Mouse (Mus musculus) intestine, embryonic 16.5 days (tissue): ENCODE results near the gene Slc4a1. TPM values are rescaled to one million over a fixed set of nuclear protein-coding genes. Genes with fewer than 3 reads are reported as not detected.

ENCODE experiments used
- ATAC-seq: fragments of 200-750 bp; cut with Nextera tagmentation; 2 replicates; pipeline ENCODE4 v1.8.0; 2017; ENCODE audit warnings: moderate TSS enrichment, moderate library complexity
- H3K27ac ChIP-seq: fragments of 300-500 bp; sonication (generic); 2 replicates; pipeline ENCODE4 v1.5.1; 2014; ENCODE audit warnings: mild to moderate bottlenecking, low read length
- H3K27me3 ChIP-seq: fragments of 300-500 bp; sonication (generic); replicated peaks from 2 replicates; pipeline ENCODE4 v1.6.1; 2014; ENCODE audit warnings: low read length, control low read depth, mixed read lengths; ENCODE audit not compliant: control insufficient read depth, insufficient read depth
- H3K36me3 ChIP-seq: fragments of 300-500 bp; sonication (generic); 2 replicates; pipeline ENCODE4 v1.6.1; 2014; ENCODE audit warnings: low read length, control low read depth; ENCODE audit not compliant: control insufficient read depth, insufficient read depth
- H3K4me1 ChIP-seq: fragments of 300-500 bp; sonication (generic); 2 replicates; pipeline ENCODE4 v1.6.1; 2014; ENCODE audit warnings: low read length, control low read depth, mixed read lengths; ENCODE audit not compliant: control insufficient read depth, insufficient read depth
- H3K4me2 ChIP-seq: fragments of 300-500 bp; sonication (generic); 2 replicates; pipeline ENCODE4 v1.6.1; 2014; ENCODE audit warnings: low read depth, low read length, control low read depth
- H3K4me3 ChIP-seq: fragments of 300-500 bp; sonication (generic); 2 replicates; pipeline ENCODE4 v1.5.1; 2014; ENCODE audit warnings: mild to moderate bottlenecking, low read length
- H3K9ac ChIP-seq: fragments of 300-500 bp; sonication (generic); 2 replicates; pipeline ENCODE4 v1.6.1; 2014; ENCODE audit warnings: low read depth, low read length
- H3K9me3 ChIP-seq: fragments of 300-500 bp; sonication (generic); 2 replicates; pipeline ENCODE4 v1.6.1; 2016; ENCODE audit warnings: low read length, control low read depth; ENCODE audit not compliant: control insufficient read depth
- WGBS: fragments of 180-500 bp; shearing (Covaris S2); extraction: QIAGEN DNeasy Blood & Tissue Kit; methylation state at CpG from one replicate; pipeline ENCODE4 v1.1.7; 2014; 5-methylcytosine and 5-hydroxymethylcytosine counted together
- polyA plus RNA-seq: library from polyadenylated mRNA; unstranded; fragments of >200 nt; fragmentation: Nextera tagmentation; extraction: Ambion mirVana; gene quantifications from 2 replicates; pipeline ENCODE4 v1.2.1, GENCODE M21; 2015

Slc4a1 gene
- polyA plus RNA-seq, 1 experiment from 2014 or later, result 19.3 TPM

DNA sequence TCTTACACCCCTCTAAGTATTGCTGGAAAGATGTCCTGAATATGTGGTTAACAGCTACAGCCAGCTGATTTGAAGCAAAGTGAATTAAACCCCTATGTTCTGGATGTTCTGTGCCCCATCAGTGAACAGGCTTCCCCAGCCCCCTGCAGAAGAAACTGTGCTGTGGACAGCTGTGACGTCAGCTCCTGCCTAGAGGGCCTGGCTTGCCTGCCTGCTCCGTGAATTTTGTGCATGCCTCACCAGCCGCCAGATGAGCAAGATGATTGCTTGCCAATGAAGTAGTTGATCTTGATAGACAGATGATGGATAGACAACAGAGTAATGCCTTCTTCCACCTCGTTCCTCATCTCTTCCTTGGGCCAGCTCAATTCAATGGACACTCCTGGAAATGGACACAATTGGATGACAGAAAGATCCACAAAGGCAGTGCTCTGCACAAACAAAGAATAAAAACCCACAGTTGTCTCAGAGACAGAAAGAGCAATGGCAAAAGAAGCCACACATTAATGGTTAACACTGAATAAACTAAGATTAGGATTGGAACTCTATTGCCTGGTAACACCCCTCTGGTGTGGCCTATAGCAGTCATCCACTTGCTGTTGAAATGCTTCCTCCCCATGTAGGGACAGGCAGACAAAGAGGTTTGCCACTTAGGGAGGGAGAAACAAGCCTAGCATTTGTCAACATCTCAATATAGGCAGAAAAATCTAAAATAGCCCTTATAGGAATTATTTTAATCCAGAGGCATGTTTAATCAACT is 15.5 kb upstream of the Slc4a1 start:
- Histone ChIP-seq H3K27me3 (no peaks in the 10 kb centered on the region), H3K9ac (no peak overlapping the region), H3K4me1 (peaks cover 8% of the 10 kb centered on the region), H3K9me3 (0 out of 2 replicates have a peak, but pooled peaks cover 5% of the 10 kb centered on the region), H3K27ac (no peak overlapping the region), H3K36me3 (no peaks in the 10 kb centered on the region), H3K4me3 (no peak overlapping the region), H3K4me2 (no peak overlapping the region)
- peak; percentile 60; the same call in 1 of the 2 replicates for ATAC-seq
- 22% methylated on average over 4 of the region's 4 CpGs for WGBS

- Histone ChIP-seq H3K36me3 (no peaks in the 10 kb centered on the region), H3K27ac (no peak overlapping the region), H3K9ac (no peak overlapping the region), H3K4me3 (no peak overlapping the region), H3K9me3 (0 out of 2 replicates have a peak, but pooled peaks cover 5% of the 10 kb centered on the region), H3K4me1 (peaks cover 21% of the 10 kb centered on the region), H3K4me2 (no peak overlapping the region), H3K27me3 (no peaks in the 10 kb centered on the region)
- no peak for ATAC-seq
- 76% methylated on average over 5 of the region's 5 CpGs for WGBS
Observed at GRCm38 (mm10) chr11:102380091-102380490, 14.1 kb upstream of the Slc4a1 start.

DNA sequence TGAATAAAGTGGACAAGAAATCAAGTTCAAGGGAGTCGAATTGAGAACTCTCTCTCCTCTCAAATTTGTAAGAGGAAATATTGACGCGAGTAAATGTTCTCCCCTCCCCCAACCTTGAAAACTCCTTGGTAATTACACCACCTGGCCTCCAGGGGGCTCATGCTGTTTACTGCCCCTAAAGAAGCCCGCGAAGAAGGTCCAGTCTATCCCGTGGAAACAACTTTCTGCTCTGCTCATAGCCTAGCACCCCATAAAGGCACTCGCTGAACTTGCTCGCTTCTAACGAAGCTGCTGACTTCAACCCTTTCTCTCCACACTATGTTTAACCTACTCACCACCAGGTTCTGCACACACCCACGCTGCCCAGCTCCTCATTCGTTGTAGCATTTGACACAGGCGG is 11.2 kb upstream of the Slc4a1 start:
- 64% methylated on average over 12 of the region's 12 CpGs for WGBS
- Histone ChIP-seq H3K4me3 (no peak overlapping the region), H3K9me3 (0 out of 2 replicates have a peak, but pooled peaks cover 5% of the 10 kb centered on the region), H3K4me2 (no peak overlapping the region), H3K4me1 (peaks cover 25% of the 10 kb centered on the region), H3K9ac (no peak overlapping the region), H3K36me3 (no peaks in the 10 kb centered on the region), H3K27ac (no peak overlapping the region), H3K27me3 (0 out of 2 replicates have a peak, but pooled peaks cover 3% of the 10 kb centered on the region)
- ATAC-seq, result no peak

DNA sequence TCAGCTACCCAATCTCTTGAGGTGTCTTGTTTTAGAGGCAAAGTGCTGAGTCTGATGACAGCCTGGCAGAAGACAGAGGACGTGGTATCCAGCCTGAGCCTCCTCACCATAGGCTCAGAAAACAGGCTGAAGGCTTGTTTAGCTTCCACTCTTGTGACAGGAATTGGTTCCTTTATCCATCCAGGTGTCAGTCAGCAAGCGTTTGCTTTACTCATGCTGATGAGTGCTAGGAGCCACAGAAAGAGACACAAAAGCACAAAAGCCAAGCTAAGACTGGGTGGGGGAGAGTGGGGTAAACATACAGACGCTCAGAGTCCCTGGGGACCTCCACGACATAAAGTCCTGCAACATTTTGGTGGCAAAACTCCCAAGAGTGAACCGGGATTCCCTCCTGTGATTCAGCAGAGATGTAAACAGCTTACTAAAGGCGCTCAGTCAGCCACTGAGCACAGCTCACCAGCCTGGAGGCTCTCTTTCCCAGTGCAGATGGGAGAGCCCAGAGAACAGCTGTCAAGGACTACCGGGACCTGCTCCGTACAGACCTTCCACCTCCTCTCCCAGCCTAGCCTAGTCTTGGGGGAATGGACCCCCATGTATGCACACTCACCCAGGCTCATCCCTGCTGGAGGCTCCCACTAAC is 10.3 kb upstream of the Slc4a1 start:
- H3K36me3 ChIP-seq, result no peaks in the 10 kb centered on the region
- H3K4me3 ChIP-seq, result peak overlapping the region; percentile 35; the same call in 1 of the 2 replicates
- ATAC-seq, result peak; percentile 10
- H3K9me3 ChIP-seq, result 0 out of 2 replicates have a peak, but pooled peaks cover 5% of the 10 kb centered on the region
- peak overlapping the region; percentile 51 for H3K4me2 ChIP-seq
- H3K27me3 ChIP-seq, result 0 out of 2 replicates have a peak, but pooled peaks cover 3% of the 10 kb centered on the region
- 12% methylated on average over 8 of the region's 8 CpGs for WGBS
- H3K4me1 ChIP-seq, result peaks cover 22% of the 10 kb centered on the region
- H3K9ac ChIP-seq, result peak overlapping the region; percentile 59
- peak overlapping the region; percentile 89 for H3K27ac ChIP-seq

GRCm38 (mm10) chr11:102375196-102376173 is 9.5 kb upstream of the Slc4a1 start:
- H3K9ac ChIP-seq, result peak overlapping the region; percentile 59
- H3K4me3 ChIP-seq, result peak overlapping the region; percentile 35
- H3K27me3 ChIP-seq, result 0 out of 2 replicates have a peak, but pooled peaks cover 3% of the 10 kb centered on the region
- WGBS, result 4% methylated on average over 23 of the region's 23 CpGs
- H3K9me3 ChIP-seq, result 0 out of 2 replicates have a peak, but pooled peaks cover 5% of the 10 kb centered on the region
- peak overlapping the region; percentile 89 for H3K27ac ChIP-seq
- peaks cover 19% of the 10 kb centered on the region for H3K4me1 ChIP-seq
- H3K4me2 ChIP-seq, result peak overlapping the region; percentile 51
- H3K36me3 ChIP-seq, result no peaks in the 10 kb centered on the region
- peak; percentile 93 for ATAC-seq

DNA sequence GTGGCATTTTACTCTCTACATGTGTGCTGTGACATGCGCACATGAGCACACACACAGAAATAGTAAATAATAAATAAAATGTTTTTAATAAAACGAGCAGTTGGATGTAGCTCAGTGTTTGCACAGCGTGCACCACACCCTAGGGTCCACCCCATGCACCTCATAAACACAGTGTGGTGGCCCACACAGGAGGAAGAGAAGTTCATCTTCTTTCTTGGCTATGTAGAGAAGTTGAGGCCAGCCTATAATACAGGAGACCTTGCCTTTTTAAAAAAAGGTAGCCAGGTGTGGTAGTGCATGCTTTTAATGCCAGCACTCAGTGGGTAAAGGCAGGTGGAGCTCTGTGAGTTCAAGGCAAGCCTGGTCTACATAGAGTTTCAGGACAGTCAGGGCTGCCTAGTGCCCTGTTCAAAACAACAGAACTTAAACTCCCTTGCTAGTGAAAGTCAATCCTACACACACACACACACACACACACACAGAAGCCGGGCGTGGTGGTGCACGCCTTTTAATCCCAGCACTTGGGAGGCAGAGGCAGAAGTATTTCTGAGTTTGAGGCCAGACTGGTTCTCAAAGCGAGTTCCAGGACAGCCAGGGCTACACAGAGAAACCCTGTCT is 8.2 kb upstream of the Slc4a1 start:
- Histone ChIP-seq H3K4me3 (no peak overlapping the region), H3K9ac (no peak overlapping the region), H3K4me2 (no peak overlapping the region), H3K4me1 (peaks cover 18% of the 10 kb centered on the region), H3K9me3 (0 out of 2 replicates have a peak, but pooled peaks cover 5% of the 10 kb centered on the region), H3K36me3 (no peaks in the 10 kb centered on the region), H3K27me3 (0 out of 2 replicates have a peak, but pooled peaks cover 3% of the 10 kb centered on the region), H3K27ac (no peak overlapping the region)
- no peak for ATAC-seq
- 80% methylated on average over 7 of the region's 7 CpGs for WGBS

GRCm38 (mm10) chr11:102373646-102374045 is 7.6 kb upstream of the Slc4a1 start:
- Histone ChIP-seq H3K4me1 (peaks cover 18% of the 10 kb centered on the region), H3K27me3 (0 out of 2 replicates have a peak, but pooled peaks cover 3% of the 10 kb centered on the region), H3K9me3 (no peaks in the 10 kb centered on the region), H3K4me2 (no peak overlapping the region), H3K4me3 (no peak overlapping the region), H3K36me3 (no peaks in the 10 kb centered on the region), H3K9ac (no peak overlapping the region), H3K27ac (no peak overlapping the region)
- WGBS, result 69% methylated on average over 1 of the region's 2 CpGs
- no peak for ATAC-seq

DNA sequence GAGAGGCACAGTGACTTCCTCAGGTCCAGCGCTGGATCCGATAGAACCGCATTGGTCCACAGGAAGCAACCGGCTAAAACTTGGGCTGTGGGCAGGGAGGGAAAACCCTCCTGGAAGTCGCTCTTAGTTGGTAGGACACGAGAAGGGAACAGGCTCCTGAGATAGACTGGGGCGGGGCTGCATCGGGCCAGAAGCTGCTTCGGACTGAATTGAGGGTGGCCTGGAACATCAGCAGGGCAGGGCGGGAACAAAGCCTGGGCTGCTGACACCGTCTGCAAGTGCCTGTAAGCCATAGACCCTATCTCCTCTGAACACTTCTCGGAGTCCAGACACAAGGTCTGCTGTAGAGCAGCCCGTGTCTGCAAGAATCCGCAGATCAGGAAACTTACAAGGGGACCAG is 6.9 kb upstream of the Slc4a1 start:
- ATAC-seq, result no peak
- Histone ChIP-seq H3K4me1 (peaks cover 18% of the 10 kb centered on the region), H3K4me3 (no peak overlapping the region), H3K9ac (no peak overlapping the region), H3K27ac (no peak overlapping the region), H3K9me3 (no peaks in the 10 kb centered on the region), H3K27me3 (0 out of 2 replicates have a peak, but pooled peaks cover 3% of the 10 kb centered on the region), H3K36me3 (no peaks in the 10 kb centered on the region), H3K4me2 (no peak overlapping the region)
- 45% methylated on average over 14 of the region's 14 CpGs for WGBS
